Mouse (Mus musculus) hindbrain, embryonic 12.5 days (tissue): ENCODE measurements at regions not wholly inside any gene's neighbourhood (a gene's known extent, or its start where the extent isn't known, plus 50 kb on each side); places are given as distances from the start of the nearest gene placed in this dataset.
"Not testable (repeated sequence)": the region's sequence is repeated elsewhere in the genome, so short reads cannot be mapped to it uniquely, and the experiment has no call there.

ENCODE experiments used
- ATAC-seq: fragments of 200-750 bp; cut with Nextera tagmentation; 2 replicates; pipeline ENCODE4 v1.8.0; 2017; ENCODE audit warnings: moderate TSS enrichment; ENCODE audit not compliant: low FRiP score
- H3K27ac ChIP-seq: fragments of 300-500 bp; sonication (generic); 2 replicates; pipeline ENCODE4 v1.5.1; 2016; ENCODE audit warnings: mild to moderate bottlenecking
- H3K27me3 ChIP-seq: fragments of 300-500 bp; sonication (generic); 2 replicates; pipeline ENCODE4 v1.6.1; 2016; ENCODE audit warnings: mild to moderate bottlenecking
- H3K36me3 ChIP-seq: fragments of 300-500 bp; sonication (generic); 2 replicates; pipeline ENCODE4 v1.6.1; 2016; ENCODE audit warnings: mild to moderate bottlenecking
- H3K4me1 ChIP-seq: fragments of 300-500 bp; sonication (generic); 2 replicates; pipeline ENCODE4 v1.6.1; 2016
- H3K4me2 ChIP-seq: fragments of 300-500 bp; sonication (generic); replicated peaks from 2 replicates; pipeline ENCODE4 v1.6.1; 2016; ENCODE audit warnings: mild to moderate bottlenecking
- H3K4me3 ChIP-seq: fragments of 300-500 bp; sonication (generic); 2 replicates; pipeline ENCODE4 v1.5.1; 2016; ENCODE audit warnings: mild to moderate bottlenecking
- H3K9ac ChIP-seq: fragments of 300-500 bp; sonication (generic); 2 replicates; pipeline ENCODE4 v1.6.1; 2016; ENCODE audit warnings: mild to moderate bottlenecking, moderate library complexity
- H3K9me3 ChIP-seq: fragments of 300-500 bp; sonication (generic); replicated peaks from 2 replicates; pipeline ENCODE4 v1.6.1; 2016; ENCODE audit warnings: mild to moderate bottlenecking
- WGBS: fragments of 180-500 bp; shearing (Covaris S2); methylation state at CpG from one replicate; pipeline ENCODE4 v1.1.7; 2016; 5-methylcytosine and 5-hydroxymethylcytosine counted together

DNA sequence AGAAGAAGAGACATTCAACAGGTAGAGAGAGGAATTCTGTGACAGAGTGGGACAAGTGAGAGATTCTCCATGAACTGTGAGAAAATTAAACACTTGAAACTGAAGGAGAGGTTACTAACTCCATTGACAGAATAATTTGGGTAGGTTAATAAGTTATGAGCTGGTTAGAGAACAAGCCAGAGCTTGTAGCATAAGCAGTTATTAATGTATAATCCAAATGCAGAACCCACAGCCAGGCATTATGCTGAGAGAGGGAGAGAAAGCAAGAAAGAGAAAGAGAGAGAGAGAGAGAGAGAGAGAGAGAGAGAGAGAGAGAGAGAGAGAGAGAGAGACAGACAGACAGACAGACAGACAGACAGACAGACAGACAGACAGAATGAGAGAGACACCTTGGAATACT lies 397.0 kb downstream of the Adam6a start:
- H3K4me2 ChIP-seq, result no peak overlapping the region
- no peaks in the 10 kb centered on the region for H3K36me3 ChIP-seq
- H3K9ac ChIP-seq, result no peak overlapping the region
- no peaks in the 10 kb centered on the region for H3K4me1 ChIP-seq
- H3K27ac ChIP-seq, result no peak overlapping the region
- H3K27me3 ChIP-seq, result no peaks in the 10 kb centered on the region
- H3K9me3 ChIP-seq, result peaks cover 8% of the 10 kb centered on the region; the same call in 1 of the 2 replicates
- no peak overlapping the region for H3K4me3 ChIP-seq
- ATAC-seq, result no peak

DNA sequence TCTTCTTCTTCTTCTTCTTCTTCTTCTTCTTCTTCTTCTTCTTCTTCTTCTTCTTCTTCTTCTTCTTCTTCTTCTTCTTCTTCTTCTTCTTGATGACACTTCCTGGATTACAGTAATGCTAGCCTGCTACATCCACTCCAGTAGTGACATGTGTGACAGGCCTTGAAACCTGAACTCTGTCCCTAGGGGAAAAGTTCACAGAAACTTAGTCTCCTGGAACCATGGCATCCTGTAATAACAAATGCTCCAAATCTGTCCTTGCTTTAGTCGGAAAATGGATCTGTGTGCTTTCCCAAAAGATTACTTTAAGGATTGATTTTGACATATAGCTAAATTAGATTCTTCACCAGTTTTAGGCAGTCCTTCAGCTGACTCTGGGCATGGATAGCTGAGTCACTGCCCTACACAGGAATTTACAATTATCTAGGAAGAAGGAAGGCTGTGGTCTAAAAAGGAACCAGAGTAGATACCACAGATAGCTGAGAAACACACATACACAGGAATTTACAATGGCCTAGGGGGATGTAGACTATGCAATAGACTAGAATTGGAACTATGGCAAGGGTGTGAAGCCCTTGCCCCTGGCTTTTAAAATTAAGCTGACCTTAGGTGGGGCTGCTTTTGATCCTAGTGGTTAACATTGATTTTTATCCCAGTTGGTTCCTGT lies 400.1 kb downstream of the Adam6a start:
- 84% methylated on average over 1 of the region's 1 CpGs for WGBS
- H3K4me2 ChIP-seq, H3K9ac ChIP-seq, H3K4me3 ChIP-seq, H3K27me3 ChIP-seq, H3K36me3 ChIP-seq, ATAC-seq, H3K4me1 ChIP-seq, H3K27ac ChIP-seq, H3K9me3 ChIP-seq: not testable (repeated sequence)

GRCm38 (mm10) chr12:113945786-113946185 lies 402.1 kb downstream of the Adam6a start:
- WGBS, result 100% methylated on average over 1 of the region's 1 CpGs
- H3K27me3 ChIP-seq, H3K27ac ChIP-seq, H3K9me3 ChIP-seq, H3K4me3 ChIP-seq, H3K9ac ChIP-seq, ATAC-seq, H3K36me3 ChIP-seq, H3K4me1 ChIP-seq, H3K4me2 ChIP-seq: not testable (repeated sequence)

- not testable (repeated sequence) for ATAC-seq, H3K9ac ChIP-seq, H3K4me1 ChIP-seq, H3K4me3 ChIP-seq, H3K27ac ChIP-seq, H3K27me3 ChIP-seq, H3K36me3 ChIP-seq, H3K4me2 ChIP-seq
- WGBS, result 34% methylated on average over 4 of the region's 4 CpGs
- H3K9me3 ChIP-seq, result 0 out of 2 replicates have a peak, but pooled peaks cover 14% of the 10 kb centered on the region
These were observed 404.3 kb downstream of the Adam6a start for GRCm38 (mm10) chr12:113948017-113948416.

DNA sequence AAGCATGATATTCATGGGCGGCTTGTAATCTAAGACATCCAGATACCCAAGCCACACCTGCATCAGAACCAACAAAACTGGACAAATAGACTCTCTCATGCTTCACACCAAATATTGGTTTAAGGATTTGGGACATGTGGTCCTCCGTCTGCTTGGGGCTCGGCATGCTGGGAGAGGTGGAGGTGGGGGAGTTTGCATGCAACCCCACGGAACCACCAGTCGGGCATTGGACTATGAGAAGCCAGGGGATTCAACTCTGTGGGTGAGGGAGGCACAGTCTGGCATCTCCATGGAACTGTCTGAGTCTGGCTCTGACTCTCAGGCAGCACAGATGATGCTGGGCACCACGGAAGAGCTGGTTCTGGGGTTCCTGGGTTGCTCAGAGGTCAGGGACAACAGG lies 430.6 kb downstream of the Adam6a start:
- Histone ChIP-seq H3K4me1 (no peaks in the 10 kb centered on the region), H3K4me3 (no peak overlapping the region), H3K36me3 (no peaks in the 10 kb centered on the region), H3K9me3 (peaks cover 16% of the 10 kb centered on the region), H3K9ac (no peak overlapping the region), H3K27ac (no peak overlapping the region), H3K4me2 (no peak overlapping the region), H3K27me3 (no peaks in the 10 kb centered on the region)
- no peak for ATAC-seq
- WGBS, result 86% methylated on average over 6 of the region's 6 CpGs

GRCm38 (mm10) chr12:113981613-113982012 lies 437.9 kb downstream of the Adam6a start:
- not testable (repeated sequence) for H3K9ac ChIP-seq, ATAC-seq, H3K4me3 ChIP-seq, H3K4me1 ChIP-seq, H3K4me2 ChIP-seq, H3K36me3 ChIP-seq, H3K9me3 ChIP-seq, H3K27ac ChIP-seq, H3K27me3 ChIP-seq
- 44% methylated on average over 10 of the region's 10 CpGs for WGBS

DNA sequence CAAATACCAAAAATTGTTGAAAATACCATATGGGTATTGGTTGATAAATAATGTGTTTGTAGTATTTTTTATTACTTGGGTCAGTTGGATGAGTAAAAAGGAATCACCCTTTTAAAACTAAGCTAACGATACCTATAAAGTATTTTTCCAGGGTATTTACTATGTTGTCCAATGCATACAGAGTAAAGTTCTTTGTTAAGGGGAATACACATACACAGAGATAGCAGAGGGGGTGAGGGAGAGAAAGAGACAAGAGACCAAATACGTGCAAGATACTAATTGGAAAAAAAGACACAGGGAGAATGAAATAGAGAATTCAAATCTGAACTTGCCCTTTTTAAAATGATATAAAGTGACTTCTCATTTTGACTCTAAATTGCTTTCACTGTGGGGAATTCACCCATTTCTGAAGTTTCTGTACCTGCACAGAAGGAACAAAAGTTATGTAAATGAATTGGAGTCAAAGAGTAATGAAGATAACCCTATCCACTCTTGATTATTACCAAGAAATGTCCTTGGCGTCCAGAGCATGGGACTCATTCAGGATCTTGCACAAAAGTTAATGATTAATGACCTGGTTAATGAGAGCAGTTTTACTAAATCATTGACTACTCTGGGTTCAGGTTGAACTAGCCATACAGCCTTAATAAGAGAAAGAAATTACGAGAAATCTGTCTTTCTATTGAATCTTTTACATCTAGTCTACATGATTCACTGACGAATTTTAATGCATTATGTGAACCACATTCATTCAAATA lies 443.7 kb downstream of the Adam6a start:
- Histone ChIP-seq H3K9ac (no peak overlapping the region), H3K4me1 (no peaks in the 10 kb centered on the region), H3K27ac (no peak overlapping the region), H3K9me3 (peaks cover 5% of the 10 kb centered on the region; the same call in 1 of the 2 replicates), H3K4me3 (no peak overlapping the region), H3K36me3 (no peaks in the 10 kb centered on the region), H3K27me3 (no peaks in the 10 kb centered on the region), H3K4me2 (no peak overlapping the region)
- WGBS, result 71% methylated on average over 5 of the region's 5 CpGs
- ATAC-seq, result no peak

DNA sequence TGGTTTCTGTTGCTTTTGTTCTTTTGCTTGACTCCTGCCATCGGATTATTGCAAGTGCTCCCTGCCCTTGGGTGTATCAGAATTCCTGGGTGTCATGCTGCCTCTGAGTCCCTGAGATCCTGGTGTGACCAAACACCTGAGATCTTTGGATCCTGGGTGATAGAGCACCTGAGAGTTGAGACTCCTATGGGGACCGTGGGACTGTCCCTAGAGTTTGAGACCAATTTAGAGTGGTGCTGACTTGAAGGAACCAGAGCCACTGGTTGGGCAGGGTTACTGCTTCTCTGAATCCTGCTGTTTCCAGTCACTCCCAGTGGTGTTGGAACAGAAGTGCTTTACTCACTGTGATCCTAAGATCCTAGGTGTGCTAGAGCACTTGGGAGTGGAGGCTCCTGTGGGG lies 448.7 kb downstream of the Adam6a start:
- H3K27ac ChIP-seq, result no peak overlapping the region

DNA sequence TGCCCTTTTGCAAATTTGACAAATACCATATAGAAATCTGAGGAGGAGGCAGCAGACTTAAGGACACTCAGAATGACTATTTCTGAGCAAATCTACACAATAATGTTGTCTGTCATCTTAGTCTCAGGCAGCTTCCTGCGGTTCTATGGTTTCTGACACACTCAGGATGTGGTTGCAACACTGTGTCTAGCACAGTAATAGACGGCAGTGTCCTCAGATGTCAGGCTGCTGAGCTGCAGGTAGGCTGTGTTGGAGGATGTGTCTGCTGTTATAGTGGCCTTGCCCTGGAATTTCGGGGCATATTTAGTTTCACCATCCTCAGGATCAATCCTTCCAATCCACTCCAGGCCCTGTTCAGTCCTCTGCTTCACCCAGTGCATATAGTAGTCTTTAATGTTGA lies 450.6 kb downstream of the Adam6a start:
- not testable (repeated sequence) for H3K4me2 ChIP-seq, H3K9ac ChIP-seq, H3K27me3 ChIP-seq, H3K36me3 ChIP-seq, H3K4me3 ChIP-seq, ATAC-seq, H3K4me1 ChIP-seq, H3K27ac ChIP-seq, H3K9me3 ChIP-seq
- WGBS, result 72% methylated on average over 3 of the region's 3 CpGs

More for the DNA sequence above, 448.7 kb downstream of the Adam6a start:
- Histone ChIP-seq H3K4me2 (no peak overlapping the region), H3K4me3 (no peak overlapping the region), H3K36me3 (no peaks in the 10 kb centered on the region), H3K27me3 (no peaks in the 10 kb centered on the region), H3K4me1 (no peaks in the 10 kb centered on the region), H3K9ac (no peak overlapping the region), H3K9me3 (peaks cover 9% of the 10 kb centered on the region; the same call in 1 of the 2 replicates)
- 88% methylated on average over 2 of the region's 2 CpGs for WGBS
- ATAC-seq, result no peak

- H3K27me3 ChIP-seq, result not testable (repeated sequence)
These were observed 464.8 kb downstream of the Adam6a start for GRCm38 (mm10) chr12:114008491-114008890.

DNA sequence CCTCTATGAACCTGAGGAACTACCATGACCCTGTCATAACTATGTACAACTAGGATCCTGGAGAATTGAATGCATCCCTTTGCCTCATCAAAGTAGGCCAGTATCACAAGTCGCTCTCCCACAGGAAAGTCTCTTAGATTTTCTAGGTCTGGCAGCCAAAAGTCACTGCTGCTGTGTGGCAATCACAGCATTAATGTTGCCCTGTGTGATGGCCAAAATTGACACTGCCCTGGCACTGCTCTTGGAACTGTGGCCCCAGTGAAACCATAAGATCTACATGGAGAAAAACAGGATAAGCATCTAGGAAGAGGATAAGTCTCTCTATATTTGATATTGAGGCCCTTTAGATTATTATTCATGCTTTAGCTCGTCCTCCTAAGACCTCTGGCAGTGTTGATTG lies 465.7 kb downstream of the Adam6a start:
- no peak for ATAC-seq
- no peak overlapping the region for H3K4me3 ChIP-seq
- no peak overlapping the region for H3K4me2 ChIP-seq
- 56% methylated on average over 2 of the region's 2 CpGs for WGBS
- no peak overlapping the region for H3K9ac ChIP-seq
- H3K27me3 ChIP-seq, result no peaks in the 10 kb centered on the region
- no peak overlapping the region for H3K27ac ChIP-seq
- H3K4me1 ChIP-seq, result no peaks in the 10 kb centered on the region
- H3K36me3 ChIP-seq, result no peaks in the 10 kb centered on the region
- peaks cover 5% of the 10 kb centered on the region for H3K9me3 ChIP-seq

More at GRCm38 (mm10) chr12:114008491-114008890, 464.8 kb downstream of the Adam6a start:
- H3K4me1 ChIP-seq, H3K4me3 ChIP-seq, H3K36me3 ChIP-seq, H3K9me3 ChIP-seq, H3K4me2 ChIP-seq, ATAC-seq, H3K27ac ChIP-seq, H3K9ac ChIP-seq: not testable (repeated sequence)

- not testable (repeated sequence) for H3K27me3 ChIP-seq, H3K9ac ChIP-seq, H3K27ac ChIP-seq, H3K9me3 ChIP-seq, H3K4me1 ChIP-seq, ATAC-seq, H3K4me3 ChIP-seq, H3K4me2 ChIP-seq, H3K36me3 ChIP-seq
- 25% methylated on average over 4 of the region's 4 CpGs for WGBS
These were observed 469.2 kb downstream of the Adam6a start for GRCm38 (mm10) chr12:114012860-114013259.

DNA sequence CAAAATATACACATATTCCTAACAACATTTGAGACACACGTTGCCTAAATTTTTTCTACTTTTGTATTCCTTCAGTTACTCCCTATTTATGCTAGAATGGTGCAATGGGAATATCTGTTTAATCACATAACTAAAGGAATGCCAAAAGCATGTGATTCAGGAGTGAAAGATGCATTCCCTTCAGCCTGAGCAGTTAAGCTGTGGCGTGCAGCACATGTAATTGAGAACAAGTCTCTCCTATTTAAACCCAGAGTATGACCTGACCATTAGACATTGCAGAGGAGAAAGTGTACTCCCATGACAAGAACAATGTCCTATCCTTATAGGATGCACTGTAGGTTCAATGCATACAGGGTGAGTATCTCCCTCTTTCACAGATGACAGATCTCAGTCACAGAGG lies 493.3 kb downstream of the Adam6a start:
- H3K9ac ChIP-seq, H3K4me1 ChIP-seq, H3K27me3 ChIP-seq, ATAC-seq, H3K4me2 ChIP-seq, H3K27ac ChIP-seq, H3K9me3 ChIP-seq, H3K4me3 ChIP-seq, H3K36me3 ChIP-seq: not testable (repeated sequence)
- WGBS, result 79% methylated on average over 2 of the region's 2 CpGs
